Mouse (Mus musculus) intestine, embryonic 15.5 days (tissue): Measurements from ENCODE around the gene Btnl10. TPM values are rescaled to one million over a fixed set of nuclear protein-coding genes. Genes with fewer than 3 reads are reported as not detected.

Experiments used
- ATAC-seq: fragments of 200-750 bp; cut with Nextera tagmentation; 2 replicates; pipeline ENCODE4 v1.8.0; 2017; ENCODE audit warnings: moderate TSS enrichment, moderate library complexity
- H3K27ac ChIP-seq: fragments of 300-500 bp; sonication (generic); 2 replicates; pipeline ENCODE4 v1.5.1; 2015; ENCODE audit warnings: mild to moderate bottlenecking, inconsistent platforms
- H3K27me3 ChIP-seq: fragments of 300-500 bp; sonication (generic); replicated peaks from 2 replicates; pipeline ENCODE4 v1.6.1; 2015; ENCODE audit warnings: inconsistent platforms
- H3K36me3 ChIP-seq: fragments of 300-500 bp; sonication (generic); 2 replicates; pipeline ENCODE4 v1.6.1; 2015; ENCODE audit warnings: inconsistent platforms
- H3K4me1 ChIP-seq: fragments of 300-500 bp; sonication (generic); replicated peaks from 2 replicates; pipeline ENCODE4 v1.6.1; 2015; ENCODE audit warnings: inconsistent platforms
- H3K4me2 ChIP-seq: fragments of 300-500 bp; sonication (generic); replicated peaks from 2 replicates; pipeline ENCODE4 v1.6.1; 2015; ENCODE audit warnings: mild to moderate bottlenecking, inconsistent platforms
- H3K4me3 ChIP-seq: fragments of 300-500 bp; sonication (generic); replicated peaks from 2 replicates; pipeline ENCODE4 v1.5.1; 2015; ENCODE audit warnings: inconsistent platforms
- H3K9ac ChIP-seq: fragments of 300-500 bp; sonication (generic); 2 replicates; pipeline ENCODE4 v1.6.1; 2015; ENCODE audit warnings: inconsistent platforms
- H3K9me3 ChIP-seq: fragments of 300-500 bp; sonication (generic); 2 replicates; pipeline ENCODE4 v1.6.1; 2016; ENCODE audit warnings: inconsistent platforms
- WGBS: fragments of 180-500 bp; shearing (Covaris S2); methylation state at CpG from one replicate; pipeline ENCODE4 v1.1.7; 2015; 5-methylcytosine and 5-hydroxymethylcytosine counted together
- polyA plus RNA-seq: library from polyadenylated mRNA; unstranded; fragments of >200 nt; fragmentation: Nextera tagmentation; extraction: Ambion mirVana; gene quantifications from 2 replicates; pipeline ENCODE4 v1.2.1, GENCODE M21; 2015

Btnl10 gene
- polyA plus RNA-seq, 1 experiment from 2014 or later, result 0.34 TPM

DNA sequence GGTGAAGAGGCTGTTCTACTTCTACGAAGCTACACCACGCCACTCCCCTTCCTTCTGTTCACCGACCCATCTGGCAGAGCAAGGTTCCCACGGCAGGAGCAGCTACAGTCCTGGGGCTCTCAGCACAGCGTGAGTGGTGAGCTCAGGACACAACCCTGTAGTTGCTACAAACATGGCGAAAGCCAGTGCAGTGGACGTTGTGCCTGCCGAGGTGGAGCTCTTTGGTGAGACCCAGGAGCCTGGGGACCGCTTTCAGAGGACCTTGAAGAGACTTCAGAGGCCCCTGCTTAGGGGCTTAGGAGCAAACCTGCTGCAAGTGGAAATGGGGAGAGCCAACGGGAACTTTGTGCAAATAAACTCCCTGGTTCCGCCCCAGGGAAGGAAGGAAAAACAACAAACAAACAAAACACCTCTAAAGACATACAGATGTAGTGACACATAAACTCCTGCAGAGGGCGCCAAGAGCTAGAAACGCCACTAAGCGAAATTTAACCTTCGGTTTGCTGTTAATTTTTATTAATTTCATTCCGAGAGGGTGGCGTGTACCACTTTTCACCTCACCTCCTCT, 3.2 kb upstream of the Btnl10 start:
- H3K9me3 ChIP-seq, result no peaks in the 10 kb centered on the region
- WGBS, result 11% methylated on average over 17 of the region's 17 CpGs
- H3K27ac ChIP-seq, result no peak overlapping the region
- no peaks in the 10 kb centered on the region for H3K27me3 ChIP-seq
- no peaks in the 10 kb centered on the region for H3K4me1 ChIP-seq
- no peaks in the 10 kb centered on the region for H3K36me3 ChIP-seq
- ATAC-seq, result peak; percentile 48
- peak overlapping the region; percentile 76 for H3K4me2 ChIP-seq
- H3K4me3 ChIP-seq, result peak overlapping the region; percentile 31
- peak overlapping the region; percentile 46 for H3K9ac ChIP-seq

DNA sequence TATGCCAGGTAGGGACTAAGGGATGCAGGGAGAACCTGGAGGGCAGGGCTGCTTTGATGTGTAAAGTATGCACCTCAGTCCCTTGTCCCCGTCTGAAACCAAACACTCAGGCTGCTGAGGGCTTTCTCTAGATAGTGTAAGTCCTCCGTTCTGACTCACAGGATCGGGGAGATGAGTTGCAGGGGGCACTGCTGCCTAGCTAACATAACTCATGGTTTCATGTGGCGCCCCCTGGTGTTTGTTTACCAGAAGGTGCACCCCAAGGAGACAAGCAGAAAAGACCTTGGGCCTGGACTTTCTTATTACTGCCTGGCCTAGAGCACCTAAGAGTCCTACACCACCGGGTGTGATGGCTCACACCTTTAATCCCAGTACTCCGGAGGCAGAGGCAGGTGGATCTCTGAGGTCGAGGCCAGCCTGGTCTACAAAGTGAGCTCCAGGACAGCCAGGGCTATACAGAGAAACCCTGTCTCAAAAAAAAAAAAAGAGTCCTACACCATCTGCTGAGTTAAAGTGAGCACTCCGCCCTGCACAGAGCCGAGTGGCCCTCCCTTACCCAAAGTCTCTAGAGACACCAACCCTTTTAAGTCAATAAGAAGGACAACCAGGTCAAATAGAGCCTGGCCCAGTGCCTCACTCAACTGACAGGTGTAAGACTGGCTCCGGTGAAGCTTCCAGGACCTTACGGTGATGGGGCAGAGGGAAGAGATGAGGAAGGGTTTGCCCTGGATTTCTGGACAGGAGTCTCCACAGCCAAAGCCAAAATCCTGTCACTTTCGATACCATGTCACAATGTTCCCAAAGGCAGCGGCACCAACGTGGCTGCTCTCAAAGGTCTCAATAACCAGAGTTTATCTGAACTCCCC, 596 bp upstream of the Btnl10 start:
- Histone ChIP-seq H3K4me2 (no peak overlapping the region), H3K4me1 (no peaks in the 10 kb centered on the region), H3K4me3 (no peak overlapping the region), H3K9me3 (no peaks in the 10 kb centered on the region), H3K27me3 (no peaks in the 10 kb centered on the region), H3K27ac (no peak overlapping the region), H3K9ac (no peak overlapping the region), H3K36me3 (no peaks in the 10 kb centered on the region)
- 53% methylated on average over 14 of the region's 14 CpGs for WGBS
- ATAC-seq, result peak; percentile 63; the same call in 1 of the 2 replicates

DNA sequence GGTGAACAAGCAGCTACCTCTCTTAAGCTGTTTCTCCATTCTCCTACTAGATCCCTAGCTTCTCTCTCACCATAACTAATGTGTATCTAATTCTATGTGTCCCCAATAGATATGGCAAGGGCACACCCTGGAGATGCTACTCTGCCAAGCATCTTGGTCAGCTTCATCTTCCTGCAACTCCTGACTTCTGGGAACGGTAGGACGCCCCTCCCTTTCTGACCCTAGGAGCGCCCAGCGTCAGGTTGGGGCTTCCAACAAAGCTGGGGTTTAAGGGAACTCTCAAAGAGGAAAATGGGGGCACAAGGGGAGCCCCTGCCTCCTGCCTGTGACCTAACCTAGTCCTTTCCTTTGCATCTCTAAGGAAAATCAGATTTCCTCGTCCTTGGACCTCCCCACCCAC, 1.1 kb downstream of the Btnl10 start:
- H3K9me3 ChIP-seq, result no peaks in the 10 kb centered on the region
- no peak overlapping the region for H3K4me2 ChIP-seq
- ATAC-seq, result no peak
- no peaks in the 10 kb centered on the region for H3K4me1 ChIP-seq
- 72% methylated on average over 5 of the region's 5 CpGs for WGBS
- no peak overlapping the region for H3K9ac ChIP-seq
- H3K36me3 ChIP-seq, result no peaks in the 10 kb centered on the region
- no peak overlapping the region for H3K27ac ChIP-seq
- H3K4me3 ChIP-seq, result no peak overlapping the region
- no peaks in the 10 kb centered on the region for H3K27me3 ChIP-seq

DNA sequence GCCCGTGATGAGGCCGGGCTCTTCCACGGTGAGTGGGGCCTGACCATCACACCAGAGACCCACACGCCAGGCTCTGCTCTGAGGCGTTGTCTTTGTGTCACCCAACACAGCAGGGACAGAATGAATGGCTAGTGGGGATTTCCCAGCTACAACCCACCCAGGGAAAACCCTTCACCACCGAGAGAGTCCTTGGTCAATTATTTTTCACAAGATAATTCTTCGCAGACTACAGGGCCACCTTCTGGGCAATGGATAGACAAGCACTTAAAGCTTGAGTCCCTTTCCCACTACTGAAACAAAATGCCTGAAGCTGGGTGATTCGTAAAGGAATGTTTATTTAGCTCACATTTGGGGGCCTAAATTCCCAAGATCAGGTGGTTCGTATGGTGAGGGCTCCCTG, 4.7 kb downstream of the Btnl10 start:
- no peaks in the 10 kb centered on the region for H3K4me1 ChIP-seq
- 77% methylated on average over 9 of the region's 9 CpGs for WGBS
- H3K4me3 ChIP-seq, result no peak overlapping the region
- H3K27ac ChIP-seq, result no peak overlapping the region
- H3K9ac ChIP-seq, result no peak overlapping the region
- H3K9me3 ChIP-seq, result no peaks in the 10 kb centered on the region
- no peak for ATAC-seq
- no peak overlapping the region for H3K4me2 ChIP-seq
- H3K36me3 ChIP-seq, result no peaks in the 10 kb centered on the region
- H3K27me3 ChIP-seq, result no peaks in the 10 kb centered on the region

DNA sequence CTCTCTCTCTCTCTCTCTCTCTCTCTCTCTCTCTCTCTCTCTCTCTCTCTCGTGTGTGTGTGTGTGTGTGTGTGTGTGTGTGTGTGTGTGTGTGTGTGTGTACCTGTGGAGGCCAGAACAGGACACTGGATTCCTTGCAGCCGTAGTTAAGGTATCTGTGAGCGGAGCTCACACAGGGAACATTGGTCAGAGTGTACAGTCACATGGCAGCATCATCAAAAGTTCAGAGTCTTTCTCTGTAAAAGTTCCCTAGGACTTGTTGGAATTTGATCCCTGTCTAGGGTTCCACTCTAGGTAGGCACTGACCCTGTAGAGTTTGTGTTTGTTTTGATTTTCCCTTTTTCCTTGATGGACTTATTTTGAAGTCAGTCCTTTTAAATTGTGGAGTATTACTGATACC, 8.9 kb downstream of the Btnl10 start:
- 54% methylated on average over 2 of the region's 3 CpGs for WGBS
- Histone ChIP-seq H3K9me3 (no peaks in the 10 kb centered on the region), H3K27me3 (no peaks in the 10 kb centered on the region), H3K27ac (no peak overlapping the region), H3K4me1 (0 out of 2 replicates have a peak, but pooled peaks cover 7% of the 10 kb centered on the region), H3K4me3 (no peak overlapping the region), H3K9ac (no peak overlapping the region), H3K36me3 (peaks cover 6% of the 10 kb centered on the region; the same call in 1 of the 2 replicates), H3K4me2 (no peak overlapping the region)
- peak; percentile 35; the same call in 1 of the 2 replicates for ATAC-seq

DNA sequence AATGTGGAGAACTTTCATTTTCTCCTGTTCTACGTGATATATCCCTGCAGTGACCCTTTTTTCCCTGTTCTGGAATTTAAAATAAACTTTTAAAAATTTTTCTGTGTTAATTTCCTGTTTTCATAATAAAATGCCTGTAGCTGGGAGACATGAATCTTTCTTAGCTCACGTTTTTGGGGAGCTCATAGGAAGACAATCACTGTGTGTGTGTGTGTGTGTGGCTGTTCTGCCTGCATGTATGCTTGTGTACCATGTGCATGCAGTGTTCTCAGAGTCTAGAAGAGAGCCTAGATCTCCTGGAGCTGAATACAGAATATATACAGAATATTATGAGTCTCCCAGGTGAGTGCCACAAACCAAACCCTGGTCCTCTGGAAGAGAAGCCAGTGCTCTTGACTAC, 9.3 kb downstream of the Btnl10 start:
- Histone ChIP-seq H3K4me1 (0 out of 2 replicates have a peak, but pooled peaks cover 10% of the 10 kb centered on the region), H3K4me2 (no peak overlapping the region), H3K27me3 (no peaks in the 10 kb centered on the region), H3K9ac (no peak overlapping the region), H3K4me3 (no peak overlapping the region), H3K9me3 (no peaks in the 10 kb centered on the region), H3K36me3 (peaks cover 6% of the 10 kb centered on the region; the same call in 1 of the 2 replicates), H3K27ac (no peak overlapping the region)
- 58% methylated on average over 2 of the region's 2 CpGs for WGBS
- ATAC-seq, result no peak

DNA sequence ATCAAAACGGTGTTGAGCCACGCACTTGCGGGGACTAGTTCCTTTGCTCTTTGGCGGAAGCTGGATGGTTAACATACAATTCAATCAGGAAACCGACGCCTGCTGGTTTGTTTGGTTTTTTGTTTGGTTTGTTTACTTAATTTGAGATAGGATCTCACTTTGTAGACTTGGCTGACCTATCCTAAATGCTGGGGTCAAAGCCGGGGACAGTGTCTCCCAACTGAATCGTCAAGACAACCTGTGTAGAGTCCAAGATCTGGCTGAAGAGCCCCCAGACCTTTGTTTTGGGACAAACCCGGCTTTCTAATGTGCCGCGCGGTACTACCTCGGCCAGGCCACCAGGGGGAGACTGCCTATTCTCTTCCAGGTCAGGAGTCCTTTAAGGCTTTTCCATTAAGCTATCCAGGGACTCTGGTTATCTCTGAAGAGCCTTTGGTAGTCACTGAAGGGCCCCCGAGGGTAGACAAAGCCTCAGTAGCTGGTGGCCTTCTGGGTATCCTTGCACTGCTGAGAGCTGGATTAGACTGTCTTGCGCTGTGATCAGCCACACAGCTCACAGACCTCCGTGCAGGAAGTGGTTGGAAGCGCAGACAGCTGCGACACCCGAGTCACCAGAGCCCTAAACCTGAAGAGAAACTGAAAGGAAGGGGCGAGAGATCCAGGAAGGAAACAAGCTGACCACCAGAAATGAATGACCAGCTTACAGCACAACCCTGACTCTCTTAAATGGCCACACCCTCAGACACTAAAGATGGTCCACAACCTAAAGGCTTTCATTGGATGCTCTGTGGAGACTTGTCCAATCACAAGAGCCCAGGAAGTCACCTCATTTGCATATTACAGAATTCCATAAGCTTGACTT, 10.3 kb downstream of the Btnl10 start:
- Histone ChIP-seq H3K4me3 (peak overlapping the region; percentile 17; the same call in 1 of the 2 replicates), H3K4me2 (peak overlapping the region; percentile 46), H3K27me3 (no peaks in the 10 kb centered on the region), H3K36me3 (peaks cover 10% of the 10 kb centered on the region), H3K4me1 (0 out of 2 replicates have a peak, but pooled peaks cover 10% of the 10 kb centered on the region), H3K27ac (peak overlapping the region; percentile 42), H3K9ac (0 out of 2 replicates have a peak overlapping the region, but pooled peaks have one; percentile 5), H3K9me3 (no peaks in the 10 kb centered on the region)
- ATAC-seq, result peak; percentile 65
- WGBS, result 20% methylated on average over 20 of the region's 20 CpGs

GRCm38 (mm10) chr11:58929055-58929454, 11.3 kb downstream of the Btnl10 start:
- Histone ChIP-seq H3K4me2 (no peak overlapping the region), H3K9ac (no peak overlapping the region), H3K9me3 (no peaks in the 10 kb centered on the region), H3K4me3 (no peak overlapping the region), H3K27me3 (no peaks in the 10 kb centered on the region), H3K4me1 (0 out of 2 replicates have a peak, but pooled peaks cover 10% of the 10 kb centered on the region), H3K27ac (no peak overlapping the region), H3K36me3 (peaks cover 21% of the 10 kb centered on the region)
- ATAC-seq, result no peak
- 74% methylated on average over 3 of the region's 4 CpGs for WGBS

- Histone ChIP-seq H3K27me3 (no peaks in the 10 kb centered on the region), H3K27ac (no peak overlapping the region), H3K9ac (no peak overlapping the region), H3K4me1 (0 out of 2 replicates have a peak, but pooled peaks cover 10% of the 10 kb centered on the region), H3K4me3 (no peak overlapping the region), H3K36me3 (peaks cover 21% of the 10 kb centered on the region), H3K9me3 (no peaks in the 10 kb centered on the region), H3K4me2 (no peak overlapping the region)
- WGBS, result 41% methylated on average over 3 of the region's 3 CpGs
- ATAC-seq, result no peak
Observed at GRCm38 (mm10) chr11:58929641-58930040, 11.9 kb downstream of the Btnl10 start.

GRCm38 (mm10) chr11:58930254-58930653, 12.5 kb downstream of the Btnl10 start:
- WGBS, result 82% methylated on average over 3 of the region's 3 CpGs

GRCm38 (mm10) chr11:58931576-58931975, 13.9 kb downstream of the Btnl10 start:
- no peak overlapping the region for H3K9ac ChIP-seq
- H3K27me3 ChIP-seq, result no peaks in the 10 kb centered on the region
- H3K36me3 ChIP-seq, result peaks cover 21% of the 10 kb centered on the region
- no peak overlapping the region for H3K4me3 ChIP-seq
- WGBS, result 56% methylated on average over 4 of the region's 4 CpGs
- H3K4me2 ChIP-seq, result no peak overlapping the region
- no peaks in the 10 kb centered on the region for H3K9me3 ChIP-seq
- 0 out of 2 replicates have a peak, but pooled peaks cover 10% of the 10 kb centered on the region for H3K4me1 ChIP-seq
- no peak for ATAC-seq
- no peak overlapping the region for H3K27ac ChIP-seq

More at GRCm38 (mm10) chr11:58930254-58930653, 12.5 kb downstream of the Btnl10 start:
- Histone ChIP-seq H3K9me3 (no peaks in the 10 kb centered on the region), H3K4me3 (no peak overlapping the region), H3K27ac (no peak overlapping the region), H3K4me2 (no peak overlapping the region), H3K4me1 (0 out of 2 replicates have a peak, but pooled peaks cover 10% of the 10 kb centered on the region), H3K36me3 (peaks cover 21% of the 10 kb centered on the region), H3K9ac (no peak overlapping the region), H3K27me3 (no peaks in the 10 kb centered on the region)
- no peak for ATAC-seq

DNA sequence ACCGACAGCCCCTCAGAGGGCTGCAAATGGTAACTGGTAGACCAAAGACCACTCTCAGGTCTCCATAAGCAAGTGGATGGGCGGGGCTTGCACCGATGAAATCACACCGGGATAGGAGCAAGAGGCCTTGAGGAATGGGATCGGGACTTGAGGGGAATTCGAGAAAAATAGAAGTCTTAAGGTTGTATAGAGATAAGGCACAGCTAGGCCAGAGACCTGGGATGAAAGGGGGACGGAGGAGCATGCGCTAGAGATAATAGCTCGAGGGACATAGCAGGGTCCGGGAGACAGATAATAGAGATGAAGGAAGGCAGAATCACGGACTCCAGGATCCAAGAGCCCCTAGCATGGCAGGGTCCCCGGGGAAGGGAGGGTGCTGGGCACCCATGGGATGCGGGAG, 20.2 kb downstream of the Btnl10 start:
- Histone ChIP-seq H3K4me1 (peaks cover 15% of the 10 kb centered on the region), H3K4me3 (peak overlapping the region; percentile 100), H3K9me3 (no peaks in the 10 kb centered on the region), H3K36me3 (peaks cover 12% of the 10 kb centered on the region), H3K9ac (peak overlapping the region; percentile 97), H3K27me3 (no peaks in the 10 kb centered on the region), H3K4me2 (peak overlapping the region; percentile 84), H3K27ac (peak overlapping the region; percentile 94)
- under 1% methylated on average over 13 of the region's 13 CpGs for WGBS
- ATAC-seq, result 0 out of 2 replicates have a peak, but pooled peaks have one; percentile 7
